Mouse (Mus musculus): Measurements from ENCODE around the gene Ranbp9. TPM values are rescaled to one million over a fixed set of nuclear protein-coding genes. Genes with fewer than 3 reads are reported as not detected.

The Ranbp9 gene
- polyA plus RNA-seq, 1 experiment from 2014 or later = 12.2 TPM

GRCm38 (mm10) chr13:43452177-43452576 is 28.9 kb downstream of the Ranbp9 start:
- ATAC-seq (replicated peaks; ENCODE audit: insufficient number of reproducible peaks, low FRiP score, low TSS enrichment) = no peak

GRCm38 (mm10) chr13:43450686-43451085 is 30.4 kb downstream of the Ranbp9 start:
- Histone ChIP-seq H3K36me3 (ENCODE audit: control insufficient read depth, insufficient read depth, low read length) (no peaks in the 10 kb centered on the region), H3K27ac (ENCODE audit: low read depth, low read length) (no peak overlapping the region), H3K9me3 (replicated peaks; ENCODE audit: control insufficient read depth, low read length) (no peaks in the 10 kb centered on the region), H3K4me2 (no peak overlapping the region), H3K4me3 (ENCODE audit: low read depth, low read length) (no peak overlapping the region), H3K4me1 (ENCODE audit: control insufficient read depth, insufficient read depth, low read length) (peaks cover 4% of the 10 kb centered on the region; the same call in 1 of the 2 replicates), H3K9ac (ENCODE audit: low read depth, low read length) (no peak overlapping the region), H3K27me3 (ENCODE audit: control insufficient read depth, insufficient read depth, low read length) (no peaks in the 10 kb centered on the region)
- ATAC-seq (replicated peaks; ENCODE audit: insufficient number of reproducible peaks, low FRiP score, low TSS enrichment) = no peak
- WGBS (ENCODE audit: insufficient replicate concordance) = 82% methylated on average over 3 of the region's 3 CpGs

More at GRCm38 (mm10) chr13:43452177-43452576, 28.9 kb downstream of the Ranbp9 start:
- Histone ChIP-seq H3K27me3 (ENCODE audit: control insufficient read depth, insufficient read depth, low read length) (no peaks in the 10 kb centered on the region), H3K4me3 (ENCODE audit: low read depth, low read length) (no peak overlapping the region), H3K9me3 (replicated peaks; ENCODE audit: control insufficient read depth, low read length) (no peaks in the 10 kb centered on the region), H3K4me1 (ENCODE audit: control insufficient read depth, insufficient read depth, low read length) (peaks cover 2% of the 10 kb centered on the region; the same call in 1 of the 2 replicates), H3K36me3 (ENCODE audit: control insufficient read depth, insufficient read depth, low read length) (no peaks in the 10 kb centered on the region), H3K9ac (ENCODE audit: low read depth, low read length) (no peak overlapping the region), H3K4me2 (no peak overlapping the region), H3K27ac (ENCODE audit: low read depth, low read length) (no peak overlapping the region)
- WGBS (ENCODE audit: insufficient replicate concordance) = 78% methylated on average over 2 of the region's 2 CpGs

DNA sequence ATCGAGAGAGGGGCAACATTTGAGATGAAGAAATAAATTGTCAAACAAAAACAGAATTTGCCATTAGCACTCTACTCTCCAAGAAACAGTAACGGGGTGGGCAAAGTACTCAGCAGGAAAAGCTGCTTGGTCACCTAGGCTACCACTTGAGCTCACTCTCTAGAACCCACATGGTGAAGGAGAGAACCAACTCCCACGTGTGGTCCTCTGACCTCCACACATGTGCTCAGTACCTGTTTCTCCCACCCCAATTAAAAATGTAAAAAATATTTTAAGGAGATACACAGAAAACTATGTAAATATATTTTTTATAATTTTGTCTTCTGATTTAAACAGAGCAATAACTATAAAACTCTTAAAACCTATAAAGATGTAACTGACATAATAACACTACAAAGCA is 33.4 kb downstream of the Ranbp9 start:
- WGBS (ENCODE audit: insufficient replicate concordance) = 70% methylated on average over 3 of the region's 3 CpGs
- Histone ChIP-seq H3K27me3 (ENCODE audit: control insufficient read depth, insufficient read depth, low read length) (no peaks in the 10 kb centered on the region), H3K27ac (ENCODE audit: low read depth, low read length) (no peak overlapping the region), H3K4me1 (ENCODE audit: control insufficient read depth, insufficient read depth, low read length) (peaks cover 4% of the 10 kb centered on the region; the same call in 1 of the 2 replicates), H3K9me3 (replicated peaks; ENCODE audit: control insufficient read depth, low read length) (no peaks in the 10 kb centered on the region), H3K36me3 (ENCODE audit: control insufficient read depth, insufficient read depth, low read length) (no peaks in the 10 kb centered on the region), H3K9ac (ENCODE audit: low read depth, low read length) (no peak overlapping the region), H3K4me3 (ENCODE audit: low read depth, low read length) (no peak overlapping the region), H3K4me2 (no peak overlapping the region)
- ATAC-seq (replicated peaks; ENCODE audit: insufficient number of reproducible peaks, low FRiP score, low TSS enrichment) = no peak

DNA sequence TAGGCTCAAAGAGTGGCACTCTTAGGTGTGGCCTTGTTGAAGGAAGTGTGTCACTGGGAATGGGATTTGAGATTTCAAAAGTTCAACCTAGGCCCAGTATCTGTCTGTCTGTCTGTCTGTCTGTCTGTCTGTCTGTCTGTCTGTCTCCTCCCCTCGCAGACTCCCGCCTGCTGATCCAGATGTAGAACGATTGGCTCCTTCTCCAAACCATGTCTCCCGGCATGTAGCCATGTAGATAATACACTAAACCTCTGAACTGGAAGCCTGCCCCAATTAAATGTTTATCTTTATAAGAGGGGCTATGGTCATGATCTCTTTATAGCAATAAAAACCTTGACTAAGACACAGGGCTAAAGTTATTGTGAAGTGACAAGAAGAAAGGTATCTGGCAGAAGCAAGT is 35.3 kb downstream of the Ranbp9 start:
- Histone ChIP-seq H3K27me3 (ENCODE audit: control insufficient read depth, insufficient read depth, low read length) (no peaks in the 10 kb centered on the region), H3K9me3 (replicated peaks; ENCODE audit: control insufficient read depth, low read length) (no peaks in the 10 kb centered on the region), H3K9ac (ENCODE audit: low read depth, low read length) (no peak overlapping the region), H3K4me1 (ENCODE audit: control insufficient read depth, insufficient read depth, low read length) (peaks cover 4% of the 10 kb centered on the region; the same call in 1 of the 2 replicates), H3K4me2 (no peak overlapping the region), H3K36me3 (ENCODE audit: control insufficient read depth, insufficient read depth, low read length) (no peaks in the 10 kb centered on the region), H3K4me3 (ENCODE audit: low read depth, low read length) (no peak overlapping the region), H3K27ac (ENCODE audit: low read depth, low read length) (no peak overlapping the region)
- ATAC-seq (replicated peaks; ENCODE audit: insufficient number of reproducible peaks, low FRiP score, low TSS enrichment) = no peak
- 90% methylated on average over 4 of the region's 4 CpGs for WGBS (ENCODE audit: insufficient replicate concordance)

- Histone ChIP-seq H3K4me1 (ENCODE audit: control insufficient read depth, insufficient read depth, low read length) (peaks cover 7% of the 10 kb centered on the region; the same call in 1 of the 2 replicates), H3K9me3 (replicated peaks; ENCODE audit: control insufficient read depth, low read length) (no peaks in the 10 kb centered on the region), H3K4me2 (no peak overlapping the region), H3K9ac (ENCODE audit: low read depth, low read length) (no peak overlapping the region), H3K27me3 (ENCODE audit: control insufficient read depth, insufficient read depth, low read length) (no peaks in the 10 kb centered on the region), H3K27ac (ENCODE audit: low read depth, low read length) (no peak overlapping the region), H3K4me3 (ENCODE audit: low read depth, low read length) (no peak overlapping the region), H3K36me3 (ENCODE audit: control insufficient read depth, insufficient read depth, low read length) (no peaks in the 10 kb centered on the region)
- WGBS (ENCODE audit: insufficient replicate concordance) = 92% methylated on average over 3 of the region's 3 CpGs
- ATAC-seq (replicated peaks; ENCODE audit: insufficient number of reproducible peaks, low FRiP score, low TSS enrichment) = no peak
Observed at GRCm38 (mm10) chr13:43444717-43445116, 36.4 kb downstream of the Ranbp9 start.

DNA sequence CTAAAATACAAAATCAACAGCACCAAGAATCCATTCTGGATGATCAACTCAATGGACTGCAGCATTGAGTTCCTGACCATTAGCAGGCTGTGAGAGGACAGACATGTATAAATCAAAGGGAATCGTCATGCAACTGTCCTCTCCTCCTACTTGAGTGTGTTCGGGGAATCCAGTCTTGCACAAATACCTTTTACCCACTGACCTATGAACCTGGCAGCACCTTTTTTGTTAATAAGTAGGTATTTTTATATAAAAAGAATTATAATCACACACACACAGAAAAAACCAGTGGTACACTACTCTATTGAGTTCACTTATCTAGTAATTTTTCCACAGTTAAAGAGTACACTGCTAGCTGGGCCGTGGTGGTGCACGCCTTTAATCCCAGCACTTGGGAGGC is 37.4 kb downstream of the Ranbp9 start:
- H3K4me2 ChIP-seq = no peak overlapping the region
- no peak overlapping the region for H3K4me3 ChIP-seq (ENCODE audit: low read depth, low read length)
- no peak overlapping the region for H3K27ac ChIP-seq (ENCODE audit: low read depth, low read length)
- no peaks in the 10 kb centered on the region for H3K36me3 ChIP-seq (ENCODE audit: control insufficient read depth, insufficient read depth, low read length)
- no peak overlapping the region for H3K9ac ChIP-seq (ENCODE audit: low read depth, low read length)
- no peaks in the 10 kb centered on the region for H3K27me3 ChIP-seq (ENCODE audit: control insufficient read depth, insufficient read depth, low read length)
- WGBS (ENCODE audit: insufficient replicate concordance) = 95% methylated on average over 4 of the region's 4 CpGs
- no peaks in the 10 kb centered on the region for H3K9me3 ChIP-seq (replicated peaks; ENCODE audit: control insufficient read depth, low read length)
- H3K4me1 ChIP-seq (ENCODE audit: control insufficient read depth, insufficient read depth, low read length) = peaks cover 7% of the 10 kb centered on the region; the same call in 1 of the 2 replicates
- ATAC-seq (replicated peaks; ENCODE audit: insufficient number of reproducible peaks, low FRiP score, low TSS enrichment) = no peak

GRCm38 (mm10) chr13:43442551-43442950 is 38.5 kb downstream of the Ranbp9 start:
- Histone ChIP-seq H3K27me3 (ENCODE audit: control insufficient read depth, insufficient read depth, low read length) (no peaks in the 10 kb centered on the region), H3K36me3 (ENCODE audit: control insufficient read depth, insufficient read depth, low read length) (no peaks in the 10 kb centered on the region), H3K9me3 (replicated peaks; ENCODE audit: control insufficient read depth, low read length) (no peaks in the 10 kb centered on the region), H3K9ac (ENCODE audit: low read depth, low read length) (no peak overlapping the region), H3K27ac (ENCODE audit: low read depth, low read length) (no peak overlapping the region), H3K4me2 (no peak overlapping the region), H3K4me3 (ENCODE audit: low read depth, low read length) (no peak overlapping the region), H3K4me1 (ENCODE audit: control insufficient read depth, insufficient read depth, low read length) (peaks cover 7% of the 10 kb centered on the region; the same call in 1 of the 2 replicates)
- ATAC-seq (replicated peaks; ENCODE audit: insufficient number of reproducible peaks, low FRiP score, low TSS enrichment) = no peak
- 70% methylated on average over 1 of the region's 1 CpGs for WGBS (ENCODE audit: insufficient replicate concordance)

- Histone ChIP-seq H3K9ac (ENCODE audit: low read depth, low read length) (no peak overlapping the region), H3K27me3 (ENCODE audit: control insufficient read depth, insufficient read depth, low read length) (no peaks in the 10 kb centered on the region), H3K4me2 (no peak overlapping the region), H3K9me3 (replicated peaks; ENCODE audit: control insufficient read depth, low read length) (no peaks in the 10 kb centered on the region), H3K4me1 (ENCODE audit: control insufficient read depth, insufficient read depth, low read length) (peaks cover 3% of the 10 kb centered on the region; the same call in 1 of the 2 replicates), H3K4me3 (ENCODE audit: low read depth, low read length) (no peak overlapping the region), H3K36me3 (ENCODE audit: control insufficient read depth, insufficient read depth, low read length) (no peaks in the 10 kb centered on the region), H3K27ac (ENCODE audit: low read depth, low read length) (no peak overlapping the region)
- 96% methylated on average over 1 of the region's 1 CpGs for WGBS (ENCODE audit: insufficient replicate concordance)
- ATAC-seq (replicated peaks; ENCODE audit: insufficient number of reproducible peaks, low FRiP score, low TSS enrichment) = no peak
Observed at GRCm38 (mm10) chr13:43440376-43440775, 40.7 kb downstream of the Ranbp9 start.

- H3K27me3 ChIP-seq (ENCODE audit: control insufficient read depth, insufficient read depth, low read length) = no peaks in the 10 kb centered on the region
- H3K4me1 ChIP-seq (ENCODE audit: control insufficient read depth, insufficient read depth, low read length) = no peaks in the 10 kb centered on the region
- no peaks in the 10 kb centered on the region for H3K9me3 ChIP-seq (replicated peaks; ENCODE audit: control insufficient read depth, low read length)
- WGBS (ENCODE audit: insufficient replicate concordance) = 89% methylated on average over 2 of the region's 2 CpGs
- ATAC-seq (replicated peaks; ENCODE audit: insufficient number of reproducible peaks, low FRiP score, low TSS enrichment) = no peak
- no peak overlapping the region for H3K4me2 ChIP-seq
- no peak overlapping the region for H3K27ac ChIP-seq (ENCODE audit: low read depth, low read length)
- peaks cover 3% of the 10 kb centered on the region; the same call in 1 of the 2 replicates for H3K36me3 ChIP-seq (ENCODE audit: control insufficient read depth, insufficient read depth, low read length)
- no peak overlapping the region for H3K9ac ChIP-seq (ENCODE audit: low read depth, low read length)
- H3K4me3 ChIP-seq (ENCODE audit: low read depth, low read length) = no peak overlapping the region
Observed at GRCm38 (mm10) chr13:43433395-43433794, 47.7 kb downstream of the Ranbp9 start.

All from heart, embryonic 11.5 days (tissue).